Mouse (Mus musculus) right cerebral cortex, postnatal 25 days (tissue): ENCODE measurements around the gene Kcnrg.
"Not testable (repeated sequence)": the region's sequence is repeated elsewhere in the genome, so short reads cannot be mapped to it uniquely, and the experiment has no call there.

Experiments used
- DNase-seq: peaks from one replicate; pipeline ENCODE4 v3.0.0; 2022

The Kcnrg gene

GRCm38 (mm10) chr14:61607157-61607556 is at the start of gene Kcnrg:
Kcnrg (plus strand) TSS chr14:61607457.
- no peak for DNase-seq

- no peak for DNase-seq
Observed at GRCm38 (mm10) chr14:61558901-61559300, 48.4 kb upstream of the Kcnrg start.

- DNase-seq: no peak
Observed at GRCm38 (mm10) chr14:61559856-61560255, 47.4 kb upstream of the Kcnrg start.

- not testable (repeated sequence) for DNase-seq
Observed at GRCm38 (mm10) chr14:61566211-61566610, 41.0 kb upstream of the Kcnrg start.

GRCm38 (mm10) chr14:61569344-61569743 is 37.9 kb upstream of the Kcnrg start:
- no peak for DNase-seq

GRCm38 (mm10) chr14:61571366-61571765 is 35.9 kb upstream of the Kcnrg start:
- peak; percentile 79 for DNase-seq

GRCm38 (mm10) chr14:61572131-61572530 is 35.1 kb upstream of the Kcnrg start:
- no peak for DNase-seq

- DNase-seq: no peak
Observed at GRCm38 (mm10) chr14:61575066-61575465, 32.2 kb upstream of the Kcnrg start.

- DNase-seq: no peak
Observed at GRCm38 (mm10) chr14:61575941-61576340, 31.3 kb upstream of the Kcnrg start.

- DNase-seq: no peak
Observed at GRCm38 (mm10) chr14:61589288-61590065, 17.8 kb upstream of the Kcnrg start.

- DNase-seq: no peak
Observed at GRCm38 (mm10) chr14:61596719-61597426, 10.4 kb upstream of the Kcnrg start.

GRCm38 (mm10) chr14:61597968-61598367 is 9.3 kb upstream of the Kcnrg start, which contains the start of gene Trim13:
Trim13 (plus strand) TSS chr14:61598247.
- DNase-seq: no peak

GRCm38 (mm10) chr14:61599057-61599806 is 8.0 kb upstream of the Kcnrg start:
- DNase-seq: peak; percentile 88

GRCm38 (mm10) chr14:61601348-61601747 is 5.9 kb upstream of the Kcnrg start:
- DNase-seq: no peak

GRCm38 (mm10) chr14:61603069-61603755 is 4.0 kb upstream of the Kcnrg start:
- no peak for DNase-seq

- no peak for DNase-seq
Observed at GRCm38 (mm10) chr14:61604081-61604480, 3.2 kb upstream of the Kcnrg start.

GRCm38 (mm10) chr14:61606088-61606487 is 1.2 kb upstream of the Kcnrg start:
- DNase-seq: not testable (repeated sequence)

- no peak for DNase-seq
Observed at GRCm38 (mm10) chr14:61611766-61612165, 4.5 kb downstream of the Kcnrg start.

- DNase-seq: no peak
Observed at GRCm38 (mm10) chr14:61613319-61613718, 6.1 kb downstream of the Kcnrg start.

- DNase-seq: no peak
Observed at GRCm38 (mm10) chr14:61620371-61620770, 13.1 kb downstream of the Kcnrg start.

- DNase-seq: no peak
Observed at GRCm38 (mm10) chr14:61635969-61636368, 28.7 kb downstream of the Kcnrg start.

- no peak for DNase-seq
Observed at GRCm38 (mm10) chr14:61642668-61643067, 35.4 kb downstream of the Kcnrg start.

GRCm38 (mm10) chr14:61645547-61645946 is 38.3 kb downstream of the Kcnrg start:
- DNase-seq: no peak
